Comparison of ENCODE assay signal across 10 mouse cellular contexts in genomic region chr7:19279052-19279451, GRCm38 (mm10). TPM values are rescaled to one million over a fixed set of nuclear protein-coding genes. Genes with fewer than 3 reads are reported as not detected.
DNase-seq lines count a peak whose midpoint lies in the region; ATAC-seq and TF ChIP-seq lines count a peak whose summit lies in the region.
"Had no signal": no experiment of that assay in that cellular context is flagged by ENCODE, and none has a peak within 500 bp of the region (broad histone marks: within the 10 kb centered on the region; RNA-seq: fewer than 3 reads in every experiment).

No protein-coding gene starts in this region.

- DNase-seq in heart, postnatal 0 days (ENCODE audit: low spot score): no peak
- DNase-seq in heart, postnatal 10 days: no peak
- DNase-seq in limb, embryonic 10.5 days (ENCODE audit: low spot score): peak; percentile 48
- no peak for DNase-seq in thymus, postnatal 36 days
- DNase-seq in cerebellum, adult 11-12 months: no peak
- DNase-seq in left cerebral cortex, adult 8-10 months (ENCODE audit: low spot score in 2 of 2): no peak
- DNase-seq: heart, postnatal 36 days had no signal

- peaks cover 52% of the 10 kb centered on the region for H3K27me3 ChIP-seq in heart, postnatal 0 days (ENCODE audit: control insufficient read depth, insufficient read depth, low read length)
- peaks cover 64% of the 10 kb centered on the region for H3K27me3 ChIP-seq in embryonic facial prominence, embryonic 13.5 days
- peaks cover 71% of the 10 kb centered on the region for H3K27me3 ChIP-seq in limb, embryonic 10.5 days (ENCODE audit: low read depth, poor library complexity, severe bottlenecking)
- H3K27me3 ChIP-seq in neural tube, embryonic 12.5 days (replicated peaks): peaks cover 43% of the 10 kb centered on the region

- H3K4me1 ChIP-seq in heart, postnatal 0 days (ENCODE audit: control insufficient read depth, insufficient read depth): peaks cover 13% of the 10 kb centered on the region; the same call in 1 of the 2 replicates
- H3K4me1 ChIP-seq in embryonic facial prominence, embryonic 13.5 days: peaks cover 18% of the 10 kb centered on the region
- H3K4me1 ChIP-seq in limb, embryonic 10.5 days: peaks cover 21% of the 10 kb centered on the region
- H3K4me1 ChIP-seq in neural tube, embryonic 12.5 days: peaks cover 8% of the 10 kb centered on the region

- no peak for TF ChIP-seq CTCF in heart, postnatal 0 days (IDR thresholded peaks at IDR 0.05; ENCODE audit: low read depth)

- intact Hi-C loops in heart, postnatal 10 days (cut with DNase I): no loop called here

- no peak overlapping the region for H3K27ac ChIP-seq in heart, postnatal 0 days (ENCODE audit: low read depth)
- H3K27ac ChIP-seq in embryonic facial prominence, embryonic 13.5 days: no peak overlapping the region
- H3K27ac ChIP-seq in limb, embryonic 10.5 days: 0 out of 2 replicates have a peak overlapping the region, but pooled peaks have one; percentile 44
- no peak overlapping the region for H3K27ac ChIP-seq in neural tube, embryonic 12.5 days

- 4% methylated on average over 34 of the region's 34 CpGs for WGBS in heart, postnatal 0 days
- 2% methylated on average over 34 of the region's 34 CpGs for WGBS in embryonic facial prominence, embryonic 13.5 days
- WGBS in limb, embryonic 10.5 days: 5% methylated on average over 34 of the region's 34 CpGs
- 3% methylated on average over 34 of the region's 34 CpGs for WGBS in neural tube, embryonic 12.5 days

- H3K4me3 ChIP-seq in heart, postnatal 0 days (ENCODE audit: low read depth, low read length): peak overlapping the region; percentile 36
- H3K4me3 ChIP-seq in embryonic facial prominence, embryonic 13.5 days: peak overlapping the region; percentile 32
- peak overlapping the region; percentile 49 for H3K4me3 ChIP-seq in limb, embryonic 10.5 days
- peak overlapping the region; percentile 24 for H3K4me3 ChIP-seq in neural tube, embryonic 12.5 days

- H3K9me3 ChIP-seq in heart, postnatal 0 days (replicated peaks; ENCODE audit: control insufficient read depth, low read length): no peaks in the 10 kb centered on the region
- peaks cover 2% of the 10 kb centered on the region; the same call in 1 of the 2 replicates for H3K9me3 ChIP-seq in embryonic facial prominence, embryonic 13.5 days
- no peaks in the 10 kb centered on the region for H3K9me3 ChIP-seq in limb, embryonic 10.5 days (replicated peaks)
- no peaks in the 10 kb centered on the region for H3K9me3 ChIP-seq in neural tube, embryonic 12.5 days

- peak overlapping the region; percentile 52 for H3K4me2 ChIP-seq in heart, postnatal 0 days (ENCODE audit: low read depth, low read length)
- H3K4me2 ChIP-seq in embryonic facial prominence, embryonic 13.5 days: peak overlapping the region; percentile 54
- peak overlapping the region; percentile 51 for H3K4me2 ChIP-seq in neural tube, embryonic 12.5 days (replicated peaks)

- no peaks in the 10 kb centered on the region for H3K36me3 ChIP-seq in heart, postnatal 0 days (replicated peaks; ENCODE audit: control insufficient read depth, insufficient read depth, low read length)
- no peaks in the 10 kb centered on the region for H3K36me3 ChIP-seq in embryonic facial prominence, embryonic 13.5 days
- no peaks in the 10 kb centered on the region for H3K36me3 ChIP-seq in limb, embryonic 10.5 days
- H3K36me3 ChIP-seq in neural tube, embryonic 12.5 days: no peaks in the 10 kb centered on the region

- H3K9ac ChIP-seq in heart, postnatal 0 days (replicated peaks; ENCODE audit: low read depth, low read length): no peak overlapping the region
- no peak overlapping the region for H3K9ac ChIP-seq in embryonic facial prominence, embryonic 13.5 days
- H3K9ac ChIP-seq in neural tube, embryonic 12.5 days: no peak overlapping the region

- ATAC-seq in heart, postnatal 0 days (ENCODE audit: insufficient read depth, low read depth): no peak
- no peak for ATAC-seq in embryonic facial prominence, embryonic 13.5 days (ENCODE audit: insufficient number of reproducible peaks, insufficient read depth, low FRiP score, low TSS enrichment, low read depth)
- no peak for ATAC-seq in neural tube, embryonic 12.5 days (ENCODE audit: low FRiP score, low read depth)

- TF ChIP-seq EP300 in heart, postnatal 0 days (IDR thresholded peaks at IDR 0.05; ENCODE audit: low read depth): no peak

RNA-seq across cellular contexts. Expression of gene Ppm1n, which starts 0.8 kb away (rescaled TPM):
- not detected in 2 replicates for total RNA-seq in heart, postnatal 0 days (2014; rRNA removed; ENCODE audit: low replicate concordance)
- 0.47 and 0.56 TPM in 2 replicates for polyA plus RNA-seq in heart, postnatal 0 days (2015; fragmentation: Nextera tagmentation; extraction: Ambion mirVana)
- under 1 TPM in 1 of 2 experiments, not detected in 1; 0.67 TPM for total RNA-seq in heart, postnatal 10 days (2021)
- not detected in 2 replicates for polyA plus RNA-seq in embryonic facial prominence, embryonic 13.5 days (2015; fragmentation: Nextera tagmentation; extraction: Ambion mirVana)
- 0.16 and 0.39 TPM in 2 replicates for polyA plus RNA-seq in limb, embryonic 10.5 days (2016; fragmentation: Nextera tagmentation; extraction: Ambion mirVana)
- polyA plus RNA-seq in neural tube, embryonic 12.5 days (2016; fragmentation: Nextera tagmentation; extraction: Ambion mirVana): 0.20 TPM in 1 of 2 replicates, not detected in the other
- total RNA-seq in left cerebral cortex, adult 8-10 months (2022): under 1 TPM in 1 of 4 experiments, not detected in 3; 0.68 TPM
- total RNA-seq: heart, postnatal 36 days; MEL had no signal

RNA-seq across cellular contexts. Expression of gene Rtn2, which starts 3.4 kb away (rescaled TPM):
- total RNA-seq in heart, postnatal 0 days (2014; rRNA removed; ENCODE audit: low replicate concordance): 80.7 and 108 TPM in 2 replicates
- 51.7 and 53.6 TPM in 2 replicates for polyA plus RNA-seq in heart, postnatal 0 days (2015; fragmentation: Nextera tagmentation; extraction: Ambion mirVana)
- total RNA-seq in heart, postnatal 10 days (2021): 10 to 100 TPM; 67.9 to 82.8 TPM
- polyA plus RNA-seq in embryonic facial prominence, embryonic 13.5 days (2015; fragmentation: Nextera tagmentation; extraction: Ambion mirVana): 10.2 and 11.7 TPM in 2 replicates
- 5.5 and 5.6 TPM in 2 replicates for polyA plus RNA-seq in limb, embryonic 10.5 days (2016; fragmentation: Nextera tagmentation; extraction: Ambion mirVana)
- polyA plus RNA-seq in neural tube, embryonic 12.5 days (2016; fragmentation: Nextera tagmentation; extraction: Ambion mirVana): 91.1 and 99.1 TPM in 2 replicates
- 100 to 1,000 TPM; 108 to 133 (median 114) TPM for total RNA-seq in left cerebral cortex, adult 8-10 months (2022)

RNA-seq across cellular contexts. Expression of gene Vasp, which starts 7.4 kb away (rescaled TPM):
- 115 and 127 TPM in 2 replicates for total RNA-seq in heart, postnatal 0 days (2014; rRNA removed; ENCODE audit: low replicate concordance)
- 67.7 and 72.2 TPM in 2 replicates for polyA plus RNA-seq in heart, postnatal 0 days (2015; fragmentation: Nextera tagmentation; extraction: Ambion mirVana)
- 10 to 100 TPM; 84.0 to 98.6 TPM for total RNA-seq in heart, postnatal 10 days (2021)
- 57.3 and 64.0 TPM in 2 replicates for polyA plus RNA-seq in embryonic facial prominence, embryonic 13.5 days (2015; fragmentation: Nextera tagmentation; extraction: Ambion mirVana)
- polyA plus RNA-seq in limb, embryonic 10.5 days (2016; fragmentation: Nextera tagmentation; extraction: Ambion mirVana): 68.1 and 75.7 TPM in 2 replicates
- polyA plus RNA-seq in neural tube, embryonic 12.5 days (2016; fragmentation: Nextera tagmentation; extraction: Ambion mirVana): 53.4 and 56.3 TPM in 2 replicates
- 10 to 100 TPM; 13.6 to 16.9 (median 15.6) TPM for total RNA-seq in left cerebral cortex, adult 8-10 months (2022)

RNA-seq across cellular contexts. Expression of gene Fosb, which starts 30.8 kb away (rescaled TPM):
- 0.39 and 0.80 TPM in 2 replicates for total RNA-seq in heart, postnatal 0 days (2014; rRNA removed; ENCODE audit: low replicate concordance)
- 0.05 and 0.10 TPM in 2 replicates for polyA plus RNA-seq in heart, postnatal 0 days (2015; fragmentation: Nextera tagmentation; extraction: Ambion mirVana)
- under 1 TPM; 0.48 to 0.60 TPM for total RNA-seq in heart, postnatal 10 days (2021)
- 0.06 and 0.23 TPM in 2 replicates for polyA plus RNA-seq in embryonic facial prominence, embryonic 13.5 days (2015; fragmentation: Nextera tagmentation; extraction: Ambion mirVana)
- 0.04 and 0.11 TPM in 2 replicates for polyA plus RNA-seq in limb, embryonic 10.5 days (2016; fragmentation: Nextera tagmentation; extraction: Ambion mirVana)
- 0.08 TPM in 1 of 2 replicates, not detected in the other for polyA plus RNA-seq in neural tube, embryonic 12.5 days (2016; fragmentation: Nextera tagmentation; extraction: Ambion mirVana)
- total RNA-seq in left cerebral cortex, adult 8-10 months (2022): 10 to 100 TPM; 11.1 to 15.1 (median 13.8) TPM

RNA-seq across cellular contexts. Expression of gene Opa3, which starts 50.9 kb away (rescaled TPM):
- total RNA-seq in heart, postnatal 0 days (2014; rRNA removed; ENCODE audit: low replicate concordance): 52.9 and 56.4 TPM in 2 replicates
- 37.6 and 40.5 TPM in 2 replicates for polyA plus RNA-seq in heart, postnatal 0 days (2015; fragmentation: Nextera tagmentation; extraction: Ambion mirVana)
- 10 to 100 TPM; 53.4 to 57.7 TPM for total RNA-seq in heart, postnatal 10 days (2021)
- polyA plus RNA-seq in embryonic facial prominence, embryonic 13.5 days (2015; fragmentation: Nextera tagmentation; extraction: Ambion mirVana): 36.2 and 38.2 TPM in 2 replicates
- polyA plus RNA-seq in limb, embryonic 10.5 days (2016; fragmentation: Nextera tagmentation; extraction: Ambion mirVana): 45.7 and 48.7 TPM in 2 replicates
- polyA plus RNA-seq in neural tube, embryonic 12.5 days (2016; fragmentation: Nextera tagmentation; extraction: Ambion mirVana): 42.1 and 43.9 TPM in 2 replicates
- total RNA-seq in left cerebral cortex, adult 8-10 months (2022): 10 to 100 TPM; 40.2 to 46.7 (median 43.1) TPM
